Mouse (Mus musculus) ES-E14 (cell line): ENCODE results near the gene Rcan1. TPM values are rescaled to one million over a fixed set of nuclear protein-coding genes. Genes with fewer than 3 reads are reported as not detected.
A peak's percentile ranks its signal among the peaks of the same experiment; 100 is the strongest.

Experiments used
- DNase-seq: peaks from one replicate; pipeline ENCODE4 v3.0.0-alpha.2; 2013; ENCODE audit warnings: low read depth, low spot score
- H3K27ac ChIP-seq: 2 replicates; pipeline ENCODE4 v1.5.1; 2012; ENCODE audit warnings: low read depth, mild to moderate bottlenecking, low read length, moderate library complexity, mixed read lengths; ENCODE audit not compliant: poor library complexity, insufficient read depth, severe bottlenecking
- H3K36me3 ChIP-seq: 2 replicates; pipeline ENCODE4 v1.6.1; 2012; ENCODE audit warnings: mild to moderate bottlenecking, low read length, moderate library complexity, mixed read lengths; ENCODE audit not compliant: control insufficient read depth, poor library complexity, insufficient read depth, severe bottlenecking
- H3K4me1 ChIP-seq, 2 experiments: fragments of 150-350 bp in 1 of 2; sonication (generic) in 1 of 2; 2 replicates each; pipeline ENCODE4 v1.6.1; 2012; ENCODE audit warnings: low read length in 2 of 2, mild to moderate bottlenecking in 1 of 2, mixed read lengths in 1 of 2; ENCODE audit not compliant: control insufficient read depth in 2 of 2, insufficient read depth in 2 of 2, poor library complexity in 1 of 2
- H3K4me3 ChIP-seq, 2 experiments: fragments of 150-350 bp in 1 of 2; sonication (generic) in 1 of 2; 2 replicates each; pipeline ENCODE4 v1.5.1; 2012; ENCODE audit warnings: low read length in 2 of 2, low read depth in 1 of 2, mild to moderate bottlenecking in 1 of 2, mixed read lengths in 1 of 2; ENCODE audit not compliant: insufficient read depth in 1 of 2, poor library complexity in 1 of 2, severe bottlenecking in 1 of 2
- H3K9ac ChIP-seq: 2 replicates; pipeline ENCODE4 v1.6.1; 2012; ENCODE audit warnings: low read depth, mild to moderate bottlenecking, low read length, mixed read lengths; ENCODE audit not compliant: poor library complexity, insufficient read depth, severe bottlenecking
- H3K9me3 ChIP-seq: fragments of 150-350 bp; sonication (generic); 2 replicates; pipeline ENCODE4 v1.6.1; 2012; ENCODE audit warnings: low read depth, mild to moderate bottlenecking, low read length; ENCODE audit not compliant: control insufficient read depth, insufficient read depth
- CHD2 ChIP-seq: IDR thresholded peaks from 2 replicates; pipeline ENCODE4 v1.6.1; 2014; ENCODE audit warnings: mild to moderate bottlenecking, low read depth, low read length, inconsistent platforms
- HCFC1 ChIP-seq: IDR thresholded peaks from 2 replicates; pipeline ENCODE4 v1.6.1; 2012; ENCODE audit warnings: low read length, inconsistent platforms, borderline replicate concordance; ENCODE audit not compliant: insufficient read depth
- MAFK ChIP-seq: IDR thresholded peaks from 2 replicates; pipeline ENCODE4 v1.6.1; 2014; ENCODE audit warnings: mild to moderate bottlenecking, low read depth, low read length, inconsistent platforms; ENCODE audit not compliant: insufficient read depth
- ZC3H11A ChIP-seq: IDR thresholded peaks from 2 replicates; pipeline ENCODE4 v1.6.1; 2012; ENCODE audit warnings: low read depth, mild to moderate bottlenecking, inconsistent platforms, low read length, borderline replicate concordance
- ZNF384 ChIP-seq: IDR thresholded peaks from 2 replicates; pipeline ENCODE4 v1.6.1; 2012; ENCODE audit warnings: low read depth, low read length, inconsistent platforms
- in situ Hi-C, 2 experiments: fragments of 600-800 bp; cut with MboI; formaldehyde crosslinking; loops; one replicate each; pipeline ENCODE4 v1.15.1; 2025; ENCODE audit warnings: low sequenced_read_pairs in 2 of 2, inconsistent platforms in 1 of 2; ENCODE audit not compliant: unreplicated experiment in 2 of 2
- total RNA-seq: library from RNA; depleted of rRNA; stranded (reverse); fragments of 300-350 nt; gene quantifications from 2 replicates; pipeline ENCODE4 v1.2.3, GENCODE M21; 2012

Rcan1 gene
- total RNA-seq, 1 experiment, result 15.8 TPM

GRCm38 (mm10) chr16:92423363-92423762 lies 47.3 kb downstream of the Rcan1 start:
- H3K9me3 ChIP-seq, result no peaks in the 10 kb centered on the region
- in situ Hi-C loops, result no loop called here
- peaks cover 3 to 27% of the 10 kb centered on the region in 2 experiments; a peak in 3 of 4 replicates for H3K4me1 ChIP-seq
- DNase-seq, result no peak
- H3K27ac ChIP-seq, result no peak overlapping the region
- TF ChIP-seq ZNF384 (no peak), CHD2 (no peak), MAFK (no peak), ZC3H11A (no peak), HCFC1 (no peak)
- H3K9ac ChIP-seq, result peak overlapping the region; percentile 40
- H3K36me3 ChIP-seq, result no peaks in the 10 kb centered on the region
- H3K4me3 ChIP-seq, result peak overlapping the region; percentile 4 to 29; a peak in 2 of 4 replicates

GRCm38 (mm10) chr16:92422435-92423362 lies 48.0 kb downstream of the Rcan1 start:
- Histone ChIP-seq H3K4me3 (0 out of 4 replicates have a peak overlapping the region, but pooled peaks have one; percentile 4 to 29), H3K4me1 (peaks cover 3 to 27% of the 10 kb centered on the region in 2 experiments; a peak in 3 of 4 replicates), H3K27ac (no peak overlapping the region), H3K9ac (peak overlapping the region; percentile 40; the same call in 1 of the 2 replicates), H3K9me3 (no peaks in the 10 kb centered on the region), H3K36me3 (no peaks in the 10 kb centered on the region)
- TF ChIP-seq CHD2 (no peak), ZC3H11A (no peak), ZNF384 (no peak), HCFC1 (no peak), MAFK (no peak)
- no peak for DNase-seq
- in situ Hi-C loops, result no loop called here

GRCm38 (mm10) chr16:92421147-92421934 lies 49.3 kb downstream of the Rcan1 start:
- Histone ChIP-seq H3K36me3 (no peaks in the 10 kb centered on the region), H3K4me3 (no peak overlapping the region), H3K9ac (no peak overlapping the region), H3K27ac (no peak overlapping the region), H3K9me3 (no peaks in the 10 kb centered on the region), H3K4me1 (peaks cover 0 to 20% of the 10 kb centered on the region in 2 experiments; a peak in 3 of 4 replicates)
- in situ Hi-C loops, result no loop called here
- TF ChIP-seq HCFC1, result no peak
- TF ChIP-seq ZNF384, result no peak
- no peak; the same call in 1 of the 2 replicates for TF ChIP-seq ZC3H11A
- TF ChIP-seq CHD2, result no peak
- TF ChIP-seq MAFK, result no peak
- no peak for DNase-seq

GRCm38 (mm10) chr16:92420641-92421040 lies 50.0 kb downstream of the Rcan1 start:
- in situ Hi-C loops, result no loop called here
- no peaks in the 10 kb centered on the region for H3K36me3 ChIP-seq
- H3K9ac ChIP-seq, result no peak overlapping the region
- H3K4me1 ChIP-seq, result peaks cover 0 to 14% of the 10 kb centered on the region in 2 experiments; a peak in 3 of 4 replicates
- no peak overlapping the region for H3K4me3 ChIP-seq
- DNase-seq, result no peak
- TF ChIP-seq MAFK (no peak), ZNF384 (no peak), CHD2 (no peak), HCFC1 (no peak), ZC3H11A (no peak)
- H3K27ac ChIP-seq, result no peak overlapping the region
- no peaks in the 10 kb centered on the region for H3K9me3 ChIP-seq
